Mouse (Mus musculus) MEL (cell line): ENCODE results near the gene Gpn1. TPM values are rescaled to one million over a fixed set of nuclear protein-coding genes. Genes with fewer than 3 reads are reported as not detected.

Experiments
- DNase-seq: peaks from one replicate; pipeline ENCODE4 v3.0.0; 2011; ENCODE audit warnings: low read depth, low spot score
- H3K27ac ChIP-seq: 2 replicates; pipeline ENCODE4 v1.5.1; 2012; ENCODE audit warnings: low read depth, mild to moderate bottlenecking, control low read depth, low read length, moderate library complexity; ENCODE audit not compliant: control insufficient read depth
- H3K27me3 ChIP-seq, 2 experiments: fragments of 150-350 bp in 1 of 2; sonication (generic) in 1 of 2; 2 replicates each; pipeline ENCODE4 v1.6.1; 2012; ENCODE audit warnings: low read length in 2 of 2, mild to moderate bottlenecking in 2 of 2, improper control_type of control experiment in 1 of 2, moderate library complexity in 1 of 2; ENCODE audit not compliant: insufficient read depth in 2 of 2, control insufficient read depth in 1 of 2
- H3K36me3 ChIP-seq, 2 experiments: 2 replicates each; pipeline ENCODE4 v1.6.1; 2012 to 2014; ENCODE audit warnings: low read length in 2 of 2, improper control_type of control experiment in 1 of 2, inconsistent platforms in 1 of 2, mild to moderate bottlenecking in 1 of 2; ENCODE audit not compliant: insufficient read depth in 2 of 2, control insufficient read depth in 1 of 2
- H3K4me1 ChIP-seq, 2 experiments: fragments of 150-350 bp in 1 of 2; sonication (generic) in 1 of 2; 2 replicates each; pipeline ENCODE4 v1.6.1; 2012; ENCODE audit warnings: low read length in 2 of 2, improper control_type of control experiment in 1 of 2, mild to moderate bottlenecking in 1 of 2; ENCODE audit not compliant: insufficient read depth in 2 of 2, control insufficient read depth in 1 of 2
- H3K4me3 ChIP-seq, 2 experiments: fragments of 150-350 bp in 1 of 2; sonication (generic) in 1 of 2; 2 replicates each; pipeline ENCODE4 v1.5.1; 2012; ENCODE audit warnings: low read depth in 2 of 2, low read length in 2 of 2, mild to moderate bottlenecking in 2 of 2, moderate library complexity in 2 of 2, control low read depth in 1 of 2, improper control_type of control experiment in 1 of 2; ENCODE audit not compliant: control insufficient read depth in 1 of 2, insufficient read depth in 1 of 2
- H3K79me2 ChIP-seq: 2 replicates; pipeline ENCODE4 v1.6.1; 2012; ENCODE audit warnings: mild to moderate bottlenecking, low read length, moderate library complexity; ENCODE audit not compliant: control insufficient read depth, poor library complexity, insufficient read depth
- H3K9ac ChIP-seq: 2 replicates; pipeline ENCODE4 v1.6.1; 2012; ENCODE audit warnings: low read depth, mild to moderate bottlenecking, control low read depth, low read length, moderate library complexity; ENCODE audit not compliant: control insufficient read depth, poor library complexity, severe bottlenecking
- H3K9me3 ChIP-seq: fragments of 150-350 bp; sonication (generic); replicated peaks from 2 replicates; pipeline ENCODE4 v1.6.1; 2012; ENCODE audit warnings: mild to moderate bottlenecking, low read length, improper control_type of control experiment, moderate library complexity; ENCODE audit not compliant: insufficient read depth
- BHLHE40 ChIP-seq: IDR thresholded peaks from 2 replicates; pipeline ENCODE4 v1.6.1; 2012; ENCODE audit warnings: low read depth, mild to moderate bottlenecking, inconsistent platforms, low read length, improper control_type of control experiment, borderline replicate concordance
- CHD1 ChIP-seq: IDR thresholded peaks from 2 replicates; pipeline ENCODE4 v1.6.1; 2012; ENCODE audit warnings: low read depth, mild to moderate bottlenecking, inconsistent platforms, low read length, improper control_type of control experiment
- CHD2 ChIP-seq: IDR thresholded peaks from 2 replicates; pipeline ENCODE4 v1.6.1; 2011; ENCODE audit warnings: low read length, improper control_type of control experiment
- ELF1 ChIP-seq: IDR thresholded peaks from 2 replicates; pipeline ENCODE4 v1.6.1; 2014; ENCODE audit warnings: low read depth, mild to moderate bottlenecking, inconsistent platforms, low read length, improper control_type of control experiment, moderate library complexity
- ETS1 ChIP-seq: IDR thresholded peaks from 2 replicates; pipeline ENCODE4 v1.6.1; 2012; ENCODE audit warnings: low read depth, mild to moderate bottlenecking, inconsistent platforms, low read length, improper control_type of control experiment, moderate library complexity
- GABPA ChIP-seq: IDR thresholded peaks from 2 replicates; pipeline ENCODE4 v1.6.1; 2012; ENCODE audit warnings: low read depth, mild to moderate bottlenecking, inconsistent platforms, low read length, improper control_type of control experiment, moderate library complexity
- KAT2A ChIP-seq: conservative IDR thresholded peaks from 2 replicates; pipeline ENCODE4 v1.6.1; 2012; ENCODE audit warnings: low read depth, low read length, improper control_type of control experiment, inconsistent platforms
- MYB ChIP-seq: IDR thresholded peaks from 2 replicates; pipeline ENCODE4 v1.6.1; 2011; ENCODE audit warnings: mild to moderate bottlenecking, low read depth, low read length, improper control_type of control experiment
- NRF1 ChIP-seq: IDR thresholded peaks from 2 replicates; pipeline ENCODE4 v1.6.1; 2014; ENCODE audit warnings: low read depth, mild to moderate bottlenecking, inconsistent platforms, low read length, improper control_type of control experiment, moderate library complexity; ENCODE audit not compliant: poor library complexity, insufficient read depth, severe bottlenecking
- POLR2A ChIP-seq, 2 experiments: IDR thresholded peaks; 2 replicates each; pipeline ENCODE4 v1.6.1; 2011 to 2012; ENCODE audit warnings: low read length in 2 of 2, mild to moderate bottlenecking in 2 of 2, control low read depth in 1 of 2, improper control_type of control experiment in 1 of 2, low read depth in 1 of 2, moderate library complexity in 1 of 2; ENCODE audit not compliant: control insufficient read depth in 1 of 2, insufficient read depth in 1 of 2, poor library complexity in 1 of 2
- RCOR1 ChIP-seq: IDR thresholded peaks from 2 replicates; pipeline ENCODE4 v1.6.1; 2012; ENCODE audit warnings: low read depth, mild to moderate bottlenecking, inconsistent platforms, low read length, improper control_type of control experiment
- TAL1 ChIP-seq: IDR thresholded peaks from 2 replicates; pipeline ENCODE4 v1.6.1; 2012; ENCODE audit warnings: mild to moderate bottlenecking, inconsistent platforms, low read length, moderate library complexity, mixed read lengths
- USF1 ChIP-seq: IDR thresholded peaks from 2 replicates; pipeline ENCODE4 v1.6.1; 2014; ENCODE audit warnings: low read depth, mild to moderate bottlenecking, inconsistent platforms, low read length, improper control_type of control experiment, moderate library complexity
- USF2 ChIP-seq, 2 experiments: IDR thresholded peaks; 2 replicates each; pipeline ENCODE4 v1.6.1; 2011 to 2012; ENCODE audit warnings: improper control_type of control experiment in 2 of 2, low read length in 2 of 2, borderline replicate concordance in 1 of 2, inconsistent platforms in 1 of 2, low read depth in 1 of 2, mild to moderate bottlenecking in 1 of 2; ENCODE audit not compliant: insufficient read depth in 1 of 2
- ZKSCAN1 ChIP-seq: IDR thresholded peaks from 2 replicates; pipeline ENCODE4 v1.6.1; 2012; ENCODE audit warnings: low read depth, mild to moderate bottlenecking, inconsistent platforms, low read length, improper control_type of control experiment, moderate library complexity
- ZNF384 ChIP-seq: IDR thresholded peaks from 2 replicates; pipeline ENCODE4 v1.6.1; 2012; ENCODE audit warnings: low read depth, mild to moderate bottlenecking, inconsistent platforms, low read length, improper control_type of control experiment
- polyA plus RNA-seq, 2 experiments: library from polyadenylated mRNA; stranded (reverse) in 1 of 2; unstranded in 1 of 2; fragments of >175 nt in 1 of 2; fragments of >200 nt in 1 of 2; gene quantifications; 2 replicates each; pipeline versions ENCODE4 v1.2.1 to v1.2.4; 2012; ENCODE audit warnings: low replicate concordance in 2 of 2, low read depth in 1 of 2; ENCODE audit not compliant: insufficient read length in 2 of 2, insufficient read depth in 1 of 2, missing spikeins in 1 of 2
- total RNA-seq: library from RNA; depleted of rRNA; stranded (reverse); fragments of 300-350 nt; gene quantifications from 2 replicates; pipeline ENCODE4 v1.2.3, GENCODE M21; 2012

Gpn1 gene
- total and polyA plus RNA-seq, 3 experiments: 75.6 to 125 TPM; not detected in 1

GRCm38 (mm10) chr5:31485440-31485839 lies 9.1 kb upstream of the Gpn1 start, which contains the start of gene 4930548H24Rik:
TSS of gene 4930548H24Rik (plus strand) at chr5:31485740.
- Histone ChIP-seq H3K79me2 (no peaks in the 10 kb centered on the region), H3K9me3 (no peaks in the 10 kb centered on the region), H3K9ac (no peak within 1 kb of the TSS), H3K27ac (no peak within 1 kb of the TSS), H3K4me1 (peaks cover 0 to 7% of the 10 kb centered on the region in 2 experiments; a peak in 2 of 4 replicates), H3K4me3 (no peak within 1 kb of the TSS), H3K36me3 (peaks cover 0 to 2% of the 10 kb centered on the region in 2 experiments; a peak in 2 of 4 replicates), H3K27me3 (no peaks in the 10 kb centered on the region)
- TF ChIP-seq USF1: no peak
- DNase-seq: no peak

GRCm38 (mm10) chr5:31487889-31488288 lies 6.7 kb upstream of the Gpn1 start:
- Histone ChIP-seq H3K9me3 (no peaks in the 10 kb centered on the region), H3K4me3 (no peak overlapping the region), H3K36me3 (peaks cover 0 to 2% of the 10 kb centered on the region in 2 experiments; a peak in 1 of 4 replicates), H3K9ac (no peak overlapping the region), H3K79me2 (no peaks in the 10 kb centered on the region)
- TF ChIP-seq CHD1 (no peak), MYB (no peak), BHLHE40 (no peak), GABPA (no peak), TAL1 (no peak), RCOR1 (no peak), KAT2A (no peak), ELF1 (no peak), NRF1 (no peak), CHD2 (no peak), POLR2A (IDR thresholded peaks at IDR 0.05; ENCODE audit: control insufficient read depth in 1 of 2, insufficient read depth in 1 of 2, low read depth in 1 of 2, low read length in 2 of 2, poor library complexity in 1 of 2) (no peak), ETS1 (no peak)
- TF ChIP-seq, all 39 proteins: peak for 0
- peaks cover 0 to 7% of the 10 kb centered on the region in 2 experiments; a peak in 2 of 4 replicates for H3K4me1 ChIP-seq
- no peaks in the 10 kb centered on the region; a peak in 1 of 4 replicates for H3K27me3 ChIP-seq
- peak; percentile 67 for DNase-seq
- no peak overlapping the region for H3K27ac ChIP-seq

GRCm38 (mm10) chr5:31489116-31489769 lies 5.3 kb upstream of the Gpn1 start:
- no peak overlapping the region for H3K4me3 ChIP-seq
- TF ChIP-seq USF2 (IDR thresholded peaks at IDR 0.05; ENCODE audit: borderline replicate concordance in 1 of 2, insufficient read depth in 1 of 2, low read depth in 1 of 2, low read length in 2 of 2) (no peak), ZKSCAN1 (peak; percentile 95), MYB (no peak), ZNF384 (no peak)
- no peaks in the 10 kb centered on the region for H3K9me3 ChIP-seq
- no peak overlapping the region for H3K9ac ChIP-seq
- peaks cover 0 to 5% of the 10 kb centered on the region in 2 experiments; a peak in 2 of 4 replicates for H3K36me3 ChIP-seq
- H3K27me3 ChIP-seq: no peaks in the 10 kb centered on the region; a peak in 1 of 4 replicates
- H3K4me1 ChIP-seq: peaks cover 0 to 9% of the 10 kb centered on the region in 2 experiments; a peak in 3 of 4 replicates
- no peak overlapping the region for H3K27ac ChIP-seq
- DNase-seq: no peak
- no peaks in the 10 kb centered on the region for H3K79me2 ChIP-seq
